ENCODE assay signal across 21 mouse cellular contexts in the genomic region with DNA sequence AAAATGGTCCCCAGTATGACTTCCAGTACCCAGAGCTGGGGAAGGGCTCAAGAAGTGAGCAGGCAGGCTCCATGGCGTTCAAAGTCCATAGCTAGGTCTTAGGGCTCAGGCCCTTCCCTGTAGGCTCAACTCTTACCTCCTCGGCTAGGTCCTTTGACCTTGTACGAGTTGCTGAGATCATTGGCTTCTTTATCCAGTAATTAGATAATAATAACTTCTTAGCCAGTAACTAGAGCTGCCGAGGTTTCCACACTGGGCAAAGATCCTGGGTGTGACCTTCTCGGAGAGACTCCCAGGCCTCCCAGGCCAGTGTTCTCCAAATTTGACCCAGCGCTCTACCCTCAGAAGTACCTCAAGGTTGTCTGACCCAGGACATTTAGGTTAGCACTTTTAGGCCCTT. TPM values are rescaled to one million over a fixed set of nuclear protein-coding genes. Genes with fewer than 3 reads are reported as not detected.
DNase-seq lines count a peak whose midpoint lies in the region; ATAC-seq and TF ChIP-seq lines count a peak whose summit lies in the region.
"Had no signal": no experiment of that assay in that cellular context is flagged by ENCODE, and none has a peak within 500 bp of the region (broad histone marks: within the 10 kb centered on the region; RNA-seq: fewer than 3 reads in every experiment).

No protein-coding gene starts in this region.

- no peaks in the 10 kb centered on the region for H3K79me2 ChIP-seq in heart, adult 2 months (replicated peaks; ENCODE audit: control insufficient read depth, insufficient read depth, low read length)

- no peak overlapping the region for H3K27ac ChIP-seq in kidney, embryonic 15.5 days
- H3K27ac ChIP-seq in kidney, embryonic 14.5 days (ENCODE audit: low read depth, low read length), result no peak overlapping the region
- H3K27ac ChIP-seq in heart, adult 2 months, result no peak overlapping the region
- H3K27ac ChIP-seq: embryonic facial prominence, embryonic 12.5 days; heart, embryonic 10.5 days; hindbrain, embryonic 12.5 days; hindbrain, postnatal 0 days; intestine, embryonic 15.5 days had no signal

- peak; percentile 57 for DNase-seq in kidney, adult 11 months
- DNase-seq in kidney, postnatal 36 days, result peak; percentile 51 to 53
- peak; percentile 65 for DNase-seq in gastrocnemius, postnatal 25 days
- DNase-seq in heart, adult 2 months, result no peak
- DNase-seq in thymus, postnatal 25 days, result no peak
- DNase-seq: adrenal gland, adult 2 months; cerebellum, adult 11-12 months; cerebellum, adult 9-10 months; cerebellum, postnatal 25 days; heart, adult 11 months; heart, postnatal 10 days; heart, postnatal 4 days had no signal

- no peak for TF ChIP-seq POLR2A in heart, adult 2 months (IDR thresholded peaks at IDR 0.05; ENCODE audit: insufficient read depth, low read depth, low read length)

- no peaks in the 10 kb centered on the region for H3K9me3 ChIP-seq in kidney, embryonic 15.5 days (replicated peaks)
- no peaks in the 10 kb centered on the region for H3K9me3 ChIP-seq in kidney, embryonic 14.5 days (ENCODE audit: control insufficient read depth, low read length)
- H3K9me3 ChIP-seq: embryonic facial prominence, embryonic 12.5 days; heart, embryonic 10.5 days; hindbrain, embryonic 12.5 days; intestine, embryonic 15.5 days had no signal

- no peak overlapping the region for H3K4me2 ChIP-seq in kidney, embryonic 15.5 days
- no peak overlapping the region for H3K4me2 ChIP-seq in kidney, embryonic 14.5 days (replicated peaks; ENCODE audit: low read depth, low read length)
- H3K4me2 ChIP-seq: embryonic facial prominence, embryonic 12.5 days; hindbrain, embryonic 12.5 days; intestine, embryonic 15.5 days had no signal

- H3K4me3 ChIP-seq in kidney, embryonic 15.5 days (replicated peaks), result no peak overlapping the region
- H3K4me3 ChIP-seq in kidney, embryonic 14.5 days (ENCODE audit: low read length), result no peak overlapping the region
- H3K4me3 ChIP-seq in heart, adult 2 months, result no peak overlapping the region
- H3K4me3 ChIP-seq: embryonic facial prominence, embryonic 12.5 days; heart, embryonic 10.5 days; hindbrain, embryonic 12.5 days; intestine, embryonic 15.5 days had no signal

- no peak for ATAC-seq in kidney, embryonic 15.5 days (replicated peaks; ENCODE audit: low FRiP score)
- ATAC-seq in kidney, embryonic 14.5 days (ENCODE audit: low FRiP score, low TSS enrichment), result no peak
- ATAC-seq: forebrain, embryonic 16.5 days; hindbrain, postnatal 0 days; intestine, embryonic 15.5 days had no signal

- no peaks in the 10 kb centered on the region for H3K27me3 ChIP-seq in kidney, embryonic 15.5 days
- peaks cover 3% of the 10 kb centered on the region; the same call in 1 of the 2 replicates for H3K27me3 ChIP-seq in kidney, embryonic 14.5 days (ENCODE audit: control insufficient read depth, insufficient read depth, low read length)
- no peaks in the 10 kb centered on the region for H3K27me3 ChIP-seq in heart, adult 2 months (ENCODE audit: control insufficient read depth, insufficient read depth, low read length)
- H3K27me3 ChIP-seq: embryonic facial prominence, embryonic 12.5 days; hindbrain, embryonic 12.5 days; intestine, embryonic 15.5 days had no signal

- no peak for TF ChIP-seq EP300 in heart, adult 2 months (IDR thresholded peaks at IDR 0.05; ENCODE audit: insufficient read depth, low read depth, low read length)

- H3K9ac ChIP-seq in kidney, embryonic 15.5 days, result no peak overlapping the region
- H3K9ac ChIP-seq in kidney, embryonic 14.5 days (ENCODE audit: low read depth, low read length), result no peak overlapping the region
- H3K9ac ChIP-seq in heart, adult 2 months (ENCODE audit: low read depth, low read length), result no peak overlapping the region
- H3K9ac ChIP-seq: embryonic facial prominence, embryonic 12.5 days; hindbrain, embryonic 12.5 days; intestine, embryonic 15.5 days had no signal

- no peaks in the 10 kb centered on the region for H3K36me3 ChIP-seq in kidney, embryonic 15.5 days
- H3K36me3 ChIP-seq in kidney, embryonic 14.5 days (ENCODE audit: control insufficient read depth, insufficient read depth, low read length), result no peaks in the 10 kb centered on the region
- no peaks in the 10 kb centered on the region for H3K36me3 ChIP-seq in heart, adult 2 months (ENCODE audit: control insufficient read depth, insufficient read depth, low read length)
- H3K36me3 ChIP-seq: embryonic facial prominence, embryonic 12.5 days; heart, embryonic 10.5 days; hindbrain, embryonic 12.5 days; intestine, embryonic 15.5 days had no signal

- no peak for TF ChIP-seq CTCF in heart, adult 2 months (IDR thresholded peaks at IDR 0.05)

- peaks cover 25% of the 10 kb centered on the region for H3K4me1 ChIP-seq in kidney, embryonic 15.5 days
- H3K4me1 ChIP-seq in kidney, embryonic 14.5 days (ENCODE audit: control insufficient read depth, insufficient read depth, low read length), result peaks cover 7% of the 10 kb centered on the region
- H3K4me1 ChIP-seq in heart, adult 2 months (ENCODE audit: control insufficient read depth, insufficient read depth, low read length), result peaks cover 4% of the 10 kb centered on the region

- intact Hi-C loops in heart, adult 2 months (cut with DNase I), result no loop called here

- 90% methylated on average over 6 of the region's 6 CpGs for WGBS in kidney, embryonic 15.5 days
- WGBS in kidney, embryonic 14.5 days, result 88% methylated on average over 6 of the region's 6 CpGs
- WGBS in heart, adult 2 months, result 87% methylated on average over 6 of the region's 6 CpGs

RNA-seq across cellular contexts. Expression of gene 1810010D01Rik, which starts 18.7 kb away (rescaled TPM):
- 0.56 TPM in 1 of 2 replicates, not detected in the other for polyA plus RNA-seq in kidney, embryonic 15.5 days (2015; fragmentation: Nextera tagmentation; extraction: Ambion mirVana)
- polyA plus RNA-seq in kidney, embryonic 14.5 days (2014; fragmentation: Nextera tagmentation; extraction: Ambion mirVana), result 0.46 TPM in 1 of 2 replicates, not detected in the other
- not detected for total RNA-seq in gastrocnemius, postnatal 25 days (2021)
- total RNA-seq in heart, adult 2 months (2021), result not detected
- polyA plus RNA-seq in heart, adult 2 months (2012; rRNA removed), result 0.37 TPM in 1 of 2 replicates, not detected in the other
- total RNA-seq: heart, postnatal 10 days had no signal
- polyA plus RNA-seq: embryonic facial prominence, embryonic 12.5 days; forebrain, embryonic 16.5 days; heart, embryonic 14.5 days; hindbrain, postnatal 0 days had no signal

RNA-seq across cellular contexts. Expression of gene Tpcn2, which starts 57.2 kb away (rescaled TPM):
- 8.8 and 9.7 TPM in 2 replicates for polyA plus RNA-seq in kidney, embryonic 15.5 days (2015; fragmentation: Nextera tagmentation; extraction: Ambion mirVana)
- polyA plus RNA-seq in kidney, embryonic 14.5 days (2014; fragmentation: Nextera tagmentation; extraction: Ambion mirVana), result 4.0 and 4.4 TPM in 2 replicates
- total RNA-seq in gastrocnemius, postnatal 25 days (2021), result 1 to 10 TPM; 2.1 to 2.4 TPM
- 1 to 10 TPM; 1.9 to 3.0 TPM for total RNA-seq in heart, adult 2 months (2021)
- polyA plus RNA-seq in heart, adult 2 months (2012; rRNA removed), result 7.9 and 8.7 TPM in 2 replicates

Comparison
In these comparisons a context has a peak if more than half of its experiments do, and no peak if none do; other contexts are left out.
1. DNase-seq: peak in kidney, adult 11 months (single experiment), kidney, postnatal 36 days (2 of 2) and gastrocnemius, postnatal 25 days (single experiment); none in heart, adult 2 months (0 of 2) and thymus, postnatal 25 days (single experiment).